ENCODE assay signal across 13 mouse cellular contexts in genomic region chr6:71500575-71500974, GRCm38 (mm10).
"Had no signal": no experiment of that assay in that cellular context is flagged by ENCODE, and none has a peak within 500 bp of the region (broad histone marks: within the 10 kb centered on the region; RNA-seq: fewer than 3 reads in every experiment).

No protein-coding gene starts in this region.

- ATAC-seq: midbrain, embryonic 13.5 days; midbrain, embryonic 16.5 days had no signal

- DNase-seq: kidney, adult 2 months; kidney, postnatal 25 days; layer of hippocampus, postnatal 36 days; liver, embryonic 13.5 days; lung, adult 2 months; lung, postnatal 14 days; lung, postnatal 4 days; retina, postnatal 1 day; right cerebral cortex, postnatal 25 days; spleen, adult 18-20 months; thymus, postnatal 25 days had no signal
